Mouse (Mus musculus) liver, embryonic 14.5 days (tissue): Measurements from ENCODE around the gene Krt8. TPM values are rescaled to one million over a fixed set of nuclear protein-coding genes. Genes with fewer than 3 reads are reported as not detected.

Experiments used
- ATAC-seq: fragments of 200-750 bp; cut with Nextera tagmentation; 2 replicates; pipeline ENCODE4 v1.8.0; 2017; ENCODE audit warnings: moderate number of reproducible peaks, mild to moderate bottlenecking, moderate library complexity; ENCODE audit not compliant: insufficient read depth
- DNase-seq, 3 experiments: peaks; one replicate each; pipeline ENCODE4 v3.0.0-alpha.2; 2012 to 2013; ENCODE audit warnings: low read depth in 3 of 3, low spot score in 3 of 3
- H3K27ac ChIP-seq: fragments of 300-500 bp; sonication (generic); 2 replicates; pipeline ENCODE4 v1.5.1; 2014; ENCODE audit warnings: moderate library complexity, mild to moderate bottlenecking, control low read depth, inconsistent platforms
- H3K27me3 ChIP-seq: fragments of 300-500 bp; sonication (generic); 2 replicates; pipeline ENCODE4 v1.6.1; 2014; ENCODE audit warnings: mild to moderate bottlenecking, low read length, moderate library complexity; ENCODE audit not compliant: control insufficient read depth, insufficient read depth
- H3K36me3 ChIP-seq: fragments of 300-500 bp; sonication (generic); replicated peaks from 2 replicates; pipeline ENCODE4 v1.6.1; 2014; ENCODE audit warnings: low read depth; ENCODE audit not compliant: control insufficient read depth, insufficient read depth
- H3K4me1 ChIP-seq, 2 experiments: fragments of 200-500 bp in 1 of 2; fragments of 300-500 bp in 1 of 2; sonication (generic) in 1 of 2; replicated peaks; 2 replicates each; pipeline ENCODE4 v1.6.1; 2012 to 2014; ENCODE audit warnings: antibody characterized with exemption in 1 of 2, inconsistent platforms in 1 of 2, low read length in 1 of 2; ENCODE audit not compliant: control insufficient read depth in 2 of 2, insufficient read depth in 2 of 2
- H3K4me2 ChIP-seq: fragments of 300-500 bp; sonication (generic); 2 replicates; pipeline ENCODE4 v1.6.1; 2014; ENCODE audit warnings: low read depth, mild to moderate bottlenecking, control low read depth, moderate library complexity
- H3K4me3 ChIP-seq, 2 experiments: fragments of 200-500 bp in 1 of 2; fragments of 300-500 bp in 1 of 2; sonication (generic) in 1 of 2; 2 replicates each; pipeline ENCODE4 v1.5.1; 2012 to 2014; ENCODE audit warnings: low read depth in 2 of 2, low read length in 2 of 2, mild to moderate bottlenecking in 2 of 2, control low read depth in 1 of 2, inconsistent platforms in 1 of 2, moderate library complexity in 1 of 2; ENCODE audit not compliant: insufficient read depth in 1 of 2
- H3K9ac ChIP-seq: fragments of 300-500 bp; sonication (generic); replicated peaks from 2 replicates; pipeline ENCODE4 v1.6.1; 2014; ENCODE audit warnings: mild to moderate bottlenecking, control low read depth, moderate library complexity
- H3K9me3 ChIP-seq: fragments of 300-500 bp; sonication (generic); 2 replicates; pipeline ENCODE4 v1.6.1; 2016; ENCODE audit warnings: low read length, mixed read lengths; ENCODE audit not compliant: control insufficient read depth
- CTCF ChIP-seq: IDR thresholded peaks from 2 replicates; pipeline ENCODE4 v1.5.1; 2016; ENCODE audit warnings: antibody characterized with exemption, low read depth, control low read depth
- EP300 ChIP-seq: IDR thresholded peaks from 2 replicates; pipeline ENCODE4 v1.6.1; 2016; ENCODE audit warnings: antibody characterized with exemption, low read depth
- WGBS: fragments of 180-500 bp; shearing (Covaris S2); extraction: QIAGEN DNeasy Blood & Tissue Kit; methylation state at CpG from one replicate; pipeline ENCODE4 v1.1.7; 2014; ENCODE audit not compliant: insufficient replicate concordance; 5-methylcytosine and 5-hydroxymethylcytosine counted together
- polyA plus RNA-seq, 2 experiments: library from polyadenylated mRNA; depleted of rRNA in 1 of 2; stranded (reverse) in 1 of 2; unstranded in 1 of 2; fragments of >200 nt; fragmentation: Nextera tagmentation in 1 of 2; extraction: Ambion mirVana in 1 of 2; gene quantifications; 2 replicates each; pipeline versions ENCODE4 v1.2.1 to v1.2.3; 2012 to 2014

Krt8 gene
- polyA plus RNA-seq, 2 experiments = 40.5 to 98.1 TPM

GRCm38 (mm10) chr15:102044745-102045144, 40.5 kb upstream of the Krt8 start:
- no peaks in the 10 kb centered on the region for H3K36me3 ChIP-seq
- H3K4me1 ChIP-seq = no peaks in the 10 kb centered on the region
- H3K27ac ChIP-seq = no peak overlapping the region
- H3K27me3 ChIP-seq = no peaks in the 10 kb centered on the region
- TF ChIP-seq EP300 (no peak), CTCF (no peak)
- no peak overlapping the region for H3K4me2 ChIP-seq
- ATAC-seq (no peak), DNase-seq (no peak)
- no peaks in the 10 kb centered on the region for H3K9me3 ChIP-seq
- no peak overlapping the region for H3K9ac ChIP-seq
- 52% methylated on average over 3 of the region's 3 CpGs for WGBS
- no peak overlapping the region for H3K4me3 ChIP-seq

DNA sequence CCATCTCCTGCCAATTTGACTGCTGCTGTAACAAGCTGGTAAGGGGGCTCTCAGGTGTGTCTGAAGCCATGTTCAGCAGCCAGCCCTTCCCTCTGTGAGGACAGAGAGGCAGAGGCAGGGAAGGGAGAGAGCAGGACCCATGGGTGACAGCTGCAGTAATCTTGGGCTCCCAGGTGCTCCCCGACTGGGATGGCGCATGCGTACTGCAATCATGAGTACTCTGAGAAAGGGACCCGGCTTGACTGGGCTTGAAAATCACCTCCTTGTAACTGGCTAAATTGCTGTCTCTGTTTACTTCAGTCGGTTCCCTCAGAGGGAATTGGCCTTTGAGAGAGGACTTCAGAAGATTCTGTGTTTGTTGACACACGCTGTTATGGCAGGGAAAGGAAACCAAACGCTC, 37.7 kb upstream of the Krt8 start:
- 30% methylated on average over 7 of the region's 7 CpGs for WGBS
- Histone ChIP-seq H3K27me3 (no peaks in the 10 kb centered on the region), H3K9me3 (no peaks in the 10 kb centered on the region), H3K27ac (no peak overlapping the region), H3K4me3 (no peak overlapping the region), H3K4me2 (no peak overlapping the region), H3K4me1 (no peaks in the 10 kb centered on the region), H3K36me3 (no peaks in the 10 kb centered on the region), H3K9ac (no peak overlapping the region)
- DNase-seq = no peak
- no peak for ATAC-seq
- no peak for TF ChIP-seq CTCF

DNA sequence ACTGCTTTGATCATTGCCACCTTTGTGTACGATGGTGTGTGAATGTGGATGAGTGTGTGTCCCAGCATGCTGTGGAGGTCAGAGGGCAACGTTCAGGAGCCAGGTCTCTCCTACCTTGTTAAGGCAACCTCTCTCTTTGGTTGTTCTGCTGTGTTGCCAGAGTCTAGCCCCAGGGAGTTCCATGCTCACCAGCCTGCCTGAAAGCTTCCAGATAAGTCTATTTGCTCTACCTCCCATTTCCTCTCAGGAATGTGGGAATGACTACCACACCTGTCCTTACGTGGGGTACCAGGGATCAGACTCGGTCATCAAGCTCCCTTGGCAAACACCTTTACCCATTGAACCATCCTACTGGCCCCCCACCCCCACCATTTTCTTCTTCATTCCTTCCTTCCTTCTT, 36.0 kb upstream of the Krt8 start:
- ATAC-seq = no peak

GRCm38 (mm10) chr15:102034121-102035053, 30.1 kb upstream of the Krt8 start:
- H3K27ac ChIP-seq = no peak overlapping the region
- DNase-seq = no peak
- no peak for TF ChIP-seq EP300
- TF ChIP-seq CTCF = no peak
- no peaks in the 10 kb centered on the region for H3K36me3 ChIP-seq
- no peak overlapping the region for H3K4me3 ChIP-seq
- no peaks in the 10 kb centered on the region for H3K4me1 ChIP-seq
- ATAC-seq = no peak
- WGBS = 62% methylated on average over 16 of the region's 16 CpGs
- no peak overlapping the region for H3K4me2 ChIP-seq
- H3K27me3 ChIP-seq = no peaks in the 10 kb centered on the region
- H3K9me3 ChIP-seq = no peaks in the 10 kb centered on the region
- H3K9ac ChIP-seq = no peak overlapping the region

More for the DNA sequence above, 36.0 kb upstream of the Krt8 start:
- no peak overlapping the region for H3K4me2 ChIP-seq
- H3K9ac ChIP-seq = no peak overlapping the region
- 46% methylated on average over 4 of the region's 4 CpGs for WGBS
- DNase-seq = no peak
- no peaks in the 10 kb centered on the region for H3K27me3 ChIP-seq
- no peaks in the 10 kb centered on the region for H3K9me3 ChIP-seq
- no peak overlapping the region for H3K4me3 ChIP-seq
- H3K27ac ChIP-seq = no peak overlapping the region
- H3K4me1 ChIP-seq = no peaks in the 10 kb centered on the region
- TF ChIP-seq EP300 (no peak), CTCF (no peak)
- H3K36me3 ChIP-seq = no peaks in the 10 kb centered on the region

GRCm38 (mm10) chr15:102028040-102028439, 23.8 kb upstream of the Krt8 start, which contains the start of gene Krt18:
TSS of gene Krt18 (plus strand) at chr15:102028180.
- H3K27ac ChIP-seq = no peak within 1 kb of the TSS
- peak within 1 kb of the TSS; percentile 14 for H3K9ac ChIP-seq
- 1% methylated on average over 28 of the region's 28 CpGs for WGBS
- peaks cover 17% of the 10 kb centered on the region for H3K27me3 ChIP-seq
- peak within 1 kb of the TSS; percentile 38 for H3K4me2 ChIP-seq
- peak within 1 kb of the TSS; percentile 45 to 48 for H3K4me3 ChIP-seq
- no peak for DNase-seq
- peak; percentile 38 for ATAC-seq
- peaks cover 0 to 11% of the 10 kb centered on the region in 2 experiments; a peak in 2 of 4 replicates for H3K4me1 ChIP-seq
- TF ChIP-seq CTCF = no peak
- H3K9me3 ChIP-seq = no peaks in the 10 kb centered on the region
- H3K36me3 ChIP-seq = no peaks in the 10 kb centered on the region
